Mouse (Mus musculus): ENCODE data around the gene Aven.

Gene Aven

GRCm38 (mm10) chr2:112557453-112557852, 64.7 kb downstream of the Aven start:
- DNase-seq (ENCODE audit: low read depth, low spot score): no peak

- no peak for DNase-seq (ENCODE audit: low read depth, low spot score)
Measured at GRCm38 (mm10) chr2:112561549-112561948, 68.8 kb downstream of the Aven start.

- no peak for DNase-seq (ENCODE audit: low read depth, low spot score)
Measured at GRCm38 (mm10) chr2:112565060-112565459, 72.3 kb downstream of the Aven start.

GRCm38 (mm10) chr2:112566290-112567085, 73.7 kb downstream of the Aven start:
- DNase-seq (ENCODE audit: low read depth, low spot score): no peak

- DNase-seq (ENCODE audit: low read depth, low spot score): no peak
Measured at GRCm38 (mm10) chr2:112567786-112568185, 75.0 kb downstream of the Aven start.

GRCm38 (mm10) chr2:112590985-112591384, 98.2 kb downstream of the Aven start:
- no peak for DNase-seq (ENCODE audit: low read depth, low spot score)

- DNase-seq (ENCODE audit: low read depth, low spot score): no peak
Measured at GRCm38 (mm10) chr2:112591451-112591871, 98.7 kb downstream of the Aven start.

- no peak for DNase-seq (ENCODE audit: low read depth, low spot score)
Measured at GRCm38 (mm10) chr2:112593322-112593721, 100.6 kb downstream of the Aven start.

GRCm38 (mm10) chr2:112593781-112594180, 101.0 kb downstream of the Aven start:
- DNase-seq (ENCODE audit: low read depth, low spot score): no peak

- DNase-seq (ENCODE audit: low read depth, low spot score): no peak
Measured at GRCm38 (mm10) chr2:112595807-112596206, 103.0 kb downstream of the Aven start.

- no peak for DNase-seq (ENCODE audit: low read depth, low spot score)
Measured at GRCm38 (mm10) chr2:112596415-112596814, 103.7 kb downstream of the Aven start.

- no peak for DNase-seq (ENCODE audit: low read depth, low spot score)
Measured at GRCm38 (mm10) chr2:112597064-112597463, 104.3 kb downstream of the Aven start.

GRCm38 (mm10) chr2:112600222-112600621, 107.5 kb downstream of the Aven start:
- DNase-seq (ENCODE audit: low read depth, low spot score): no peak

- DNase-seq (ENCODE audit: low read depth, low spot score): no peak
Measured at GRCm38 (mm10) chr2:112602487-112602886, 109.7 kb downstream of the Aven start.

- DNase-seq (ENCODE audit: low read depth, low spot score): no peak
Measured at GRCm38 (mm10) chr2:112606536-112606935, 113.8 kb downstream of the Aven start.

GRCm38 (mm10) chr2:112612628-112613027, 119.9 kb downstream of the Aven start:
- DNase-seq (ENCODE audit: low read depth, low spot score): no peak

GRCm38 (mm10) chr2:112614375-112614774, 121.6 kb downstream of the Aven start:
- no peak for DNase-seq (ENCODE audit: low read depth, low spot score)

- DNase-seq (ENCODE audit: low read depth, low spot score): no peak
Measured at GRCm38 (mm10) chr2:112617206-112617605, 124.4 kb downstream of the Aven start.

- no peak for DNase-seq (ENCODE audit: low read depth, low spot score)
Measured at GRCm38 (mm10) chr2:112625156-112625555, 132.4 kb downstream of the Aven start.

- DNase-seq (ENCODE audit: low read depth, low spot score): no peak
Measured at GRCm38 (mm10) chr2:112630669-112631068, 137.9 kb downstream of the Aven start.

- no peak for DNase-seq (ENCODE audit: low read depth, low spot score)
Measured at GRCm38 (mm10) chr2:112632536-112632935, 139.8 kb downstream of the Aven start.

GRCm38 (mm10) chr2:112637206-112637605, 144.4 kb downstream of the Aven start:
- no peak for DNase-seq (ENCODE audit: low read depth, low spot score)

GRCm38 (mm10) chr2:112653836-112654235, 161.1 kb downstream of the Aven start:
- DNase-seq (ENCODE audit: low read depth, low spot score): no peak

- DNase-seq (ENCODE audit: low read depth, low spot score): no peak
Measured at GRCm38 (mm10) chr2:112656131-112656530, 163.4 kb downstream of the Aven start.
